Mouse (Mus musculus) Patski (cell line): ENCODE results near the gene Slc35c1. TPM values are rescaled to one million over a fixed set of nuclear protein-coding genes. Genes with fewer than 3 reads are reported as not detected.

ENCODE experiments used
- ATAC-seq: fragments of 100-300 bp; one replicate; pipeline ENCODE4 v1.8.0; 2021
- CTCF ChIA-PET: fragments of 350-600 bp; sonication (Branson Sonifier 250); formaldehyde crosslinking; loops from one replicate; lab custom pipeline; 2022; ENCODE audit warnings: inconsistent platforms; lab: Charles Lee
- POLR2A ChIA-PET: fragments of 350-600 bp; sonication (Branson Sonifier 250); formaldehyde crosslinking; loops from one replicate; lab custom pipeline; 2022; ENCODE audit warnings: antibody characterized with exemption, inconsistent platforms; lab: Charles Lee
- DNase-seq: peaks from one replicate; pipeline ENCODE4 v3.0.0-alpha.2; 2011; ENCODE audit warnings: low read depth, low spot score
- H3K27me3 ChIP-seq: fragments of 371-371 bp; one replicate; pipeline ENCODE4 v1.5.1; 2021
- CTCF ChIP-seq: fragments of 100-300 bp; IDR thresholded peaks from one replicate; pipeline ENCODE4 v1.5.1; 2021
- in situ Hi-C: fragments of 300-500 bp; cut with MboI; formaldehyde crosslinking; loops from 3 replicates; pipeline ENCODE4 v1.11.1; 2018; ENCODE audit warnings: low pct_unique_long_range_greater_than_20kb, mixed read lengths
- polyA plus RNA-seq: library from polyadenylated mRNA; unstranded; gene quantifications from one replicate; pipeline ENCODE4 v1.2.3, GENCODE M21; 2021

Slc35c1 gene
- 11.0 TPM for polyA plus RNA-seq

- H3K27me3 ChIP-seq, result no peaks in the 10 kb centered on the region
- DNase-seq, result no peak
Measured at GRCm38 (mm10) chr2:92459921-92460707, at the start of gene Slc35c1. Slc35c1 (minus strand) TSS chr2:92460538.

DNA sequence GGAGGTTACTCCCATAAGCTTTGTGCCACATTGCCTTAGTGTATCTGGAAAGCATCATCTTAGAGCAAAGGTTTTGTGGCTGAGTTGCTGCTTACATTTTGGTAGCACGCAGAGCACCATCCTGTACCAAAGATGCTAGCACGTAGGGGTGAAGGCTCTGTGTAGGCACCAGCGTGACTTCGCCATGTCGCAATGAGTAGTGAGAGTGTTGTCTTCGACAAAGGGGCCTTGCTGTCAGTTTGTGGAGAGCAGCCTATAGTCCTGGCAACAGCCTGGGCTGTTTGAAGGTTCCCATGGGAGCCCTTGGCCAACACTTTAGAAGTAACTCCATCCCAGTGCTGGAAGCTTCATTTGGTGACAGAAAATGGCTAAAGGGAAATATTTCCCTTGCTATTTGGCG, 45.0 kb upstream of the Slc35c1 start:
- POLR2A ChIA-PET, result no interaction called here
- in situ Hi-C loops, result no loop called here
- DNase-seq (no peak), ATAC-seq (no peak)
- peaks cover 3% of the 10 kb centered on the region for H3K27me3 ChIP-seq
- TF ChIP-seq CTCF, result no peak
- CTCF ChIA-PET, result no interaction called here

More at GRCm38 (mm10) chr2:92459921-92460707, at the start of gene Slc35c1:
- CTCF ChIA-PET, result interaction anchor here (1.7 kb wide), 1 partner anchor 26 kb away, joined by 10 read pairs; no protein-coding TSS in a partner anchor
- in situ Hi-C loops, result no loop called here
- ATAC-seq, result peak; percentile 17
- POLR2A ChIA-PET, result interaction anchor here (1.6 kb wide), 1 partner anchor 10 kb away, joined by 4 read pairs; no protein-coding TSS in a partner anchor
- TF ChIP-seq CTCF, result no peak

- POLR2A ChIA-PET, result no interaction called here
- in situ Hi-C loops, result no loop called here
- H3K27me3 ChIP-seq, result no peaks in the 10 kb centered on the region
- TF ChIP-seq CTCF, result no peak
- CTCF ChIA-PET, result no interaction called here
- DNase-seq (no peak), ATAC-seq (no peak)
Measured at GRCm38 (mm10) chr2:92503421-92503820, 43.1 kb upstream of the Slc35c1 start.

DNA sequence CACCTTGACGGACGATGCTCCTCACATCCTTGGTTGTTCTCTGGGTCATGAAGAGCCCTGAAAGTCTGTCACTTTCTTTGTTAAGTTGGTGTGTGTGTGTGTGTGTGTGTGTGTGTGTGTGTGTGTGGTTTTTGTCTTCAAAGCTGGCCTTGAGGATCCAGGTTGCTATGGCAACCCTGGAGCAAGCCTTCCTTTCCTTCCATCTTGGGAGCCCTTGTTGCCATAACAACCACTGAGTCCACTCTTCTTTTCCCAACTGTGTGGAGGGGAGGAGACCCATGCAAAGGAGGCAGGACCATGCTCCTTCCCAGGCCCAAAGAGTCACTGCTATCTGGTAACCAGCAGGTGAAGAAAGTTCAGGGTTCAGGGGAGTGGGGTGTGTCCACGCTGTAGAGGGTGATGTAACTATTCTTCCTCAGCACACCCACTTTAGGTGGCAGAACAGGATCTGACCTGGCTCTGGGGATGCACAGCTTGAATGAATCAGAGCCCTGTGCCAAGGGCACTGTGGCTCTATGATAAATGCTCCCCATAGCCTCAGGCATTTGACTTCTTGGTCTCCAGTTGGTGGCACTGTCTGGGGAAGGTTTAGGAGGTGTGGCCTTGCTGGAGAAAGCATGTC, 39.5 kb upstream of the Slc35c1 start:
- in situ Hi-C loops, result no loop called here
- no peaks in the 10 kb centered on the region for H3K27me3 ChIP-seq
- ATAC-seq (no peak), DNase-seq (no peak)
- ChIA-PET POLR2A (interaction anchor here (0.5 kb wide), 1 partner anchor 34 kb away, joined by 3 read pairs; no protein-coding TSS in a partner anchor), CTCF (no interaction called here)
- TF ChIP-seq CTCF, result no peak

- no peak for DNase-seq
- no peaks in the 10 kb centered on the region for H3K27me3 ChIP-seq
- POLR2A ChIA-PET, result interaction anchor here (1.1 kb wide), 1 partner anchor 35 kb away, joined by 3 read pairs; no protein-coding TSS in a partner anchor
Measured at GRCm38 (mm10) chr2:92497112-92497511, 36.8 kb upstream of the Slc35c1 start.

GRCm38 (mm10) chr2:92496681-92497080, 36.3 kb upstream of the Slc35c1 start:
- POLR2A ChIA-PET, result interaction anchor here (1.1 kb wide), 1 partner anchor 36 kb away, joined by 3 read pairs; no protein-coding TSS in a partner anchor
- H3K27me3 ChIP-seq, result no peaks in the 10 kb centered on the region
- ATAC-seq (no peak), DNase-seq (no peak)
- CTCF ChIA-PET, result no interaction called here
- no peak for TF ChIP-seq CTCF
- in situ Hi-C loops, result no loop called here

More at GRCm38 (mm10) chr2:92497112-92497511, 36.8 kb upstream of the Slc35c1 start:
- no peak for ATAC-seq
- in situ Hi-C loops, result no loop called here
- TF ChIP-seq CTCF, result no peak
- CTCF ChIA-PET, result no interaction called here

DNA sequence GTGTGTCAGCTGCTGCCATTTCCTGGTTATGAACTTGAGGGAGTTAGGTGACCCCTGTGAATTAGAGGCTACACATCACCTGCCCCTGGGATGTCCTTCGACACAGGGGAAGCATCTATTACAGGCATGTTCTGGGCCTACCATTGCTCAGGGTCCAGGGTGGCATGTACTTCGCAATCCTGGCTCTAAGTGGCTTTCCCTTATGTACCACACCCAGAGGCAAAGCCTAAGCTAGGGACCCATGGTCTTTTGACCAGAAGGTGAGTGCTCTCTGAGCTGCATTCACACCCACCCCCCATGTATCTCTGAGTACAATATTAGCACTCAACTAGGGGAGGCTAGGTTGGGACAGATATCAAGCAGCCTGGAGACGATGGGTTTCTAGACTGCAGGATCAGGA, 34.6 kb upstream of the Slc35c1 start:
- ChIA-PET POLR2A (no interaction called here), CTCF (interaction anchor here (1.4 to 1.8 kb wide), 2 partner anchors 9 to 21 kb away, joined by 3 to 4 read pairs; no protein-coding TSS in a partner anchor)
- ATAC-seq (no peak), DNase-seq (no peak)
- no peak for TF ChIP-seq CTCF
- in situ Hi-C loops, result loop anchor here (5.0 kb wide), 1 partner anchor 107 kb away; no protein-coding TSS in a partner anchor
- H3K27me3 ChIP-seq, result no peaks in the 10 kb centered on the region

GRCm38 (mm10) chr2:92494423-92494822, 34.1 kb upstream of the Slc35c1 start:
- ChIA-PET CTCF (interaction anchor here (1.4 to 1.8 kb wide), 2 partner anchors 9 to 21 kb away, joined by 3 to 4 read pairs; no protein-coding TSS in a partner anchor), POLR2A (no interaction called here)
- ATAC-seq (no peak), DNase-seq (no peak)
- no peaks in the 10 kb centered on the region for H3K27me3 ChIP-seq
- in situ Hi-C loops, result loop anchor here (5.0 kb wide), 1 partner anchor 108 kb away; no protein-coding TSS in a partner anchor
- no peak for TF ChIP-seq CTCF

GRCm38 (mm10) chr2:92493656-92494390, 33.5 kb upstream of the Slc35c1 start:
- POLR2A ChIA-PET, result no interaction called here
- CTCF ChIA-PET, result interaction anchor here (1.4 to 1.8 kb wide), 2 partner anchors 8 to 22 kb away, joined by 3 to 4 read pairs; no protein-coding TSS in a partner anchor
- in situ Hi-C loops, result loop anchor here (5.0 kb wide), 1 partner anchor 108 kb away; no protein-coding TSS in a partner anchor
- ATAC-seq (no peak), DNase-seq (no peak)
- no peaks in the 10 kb centered on the region for H3K27me3 ChIP-seq
- no peak for TF ChIP-seq CTCF
